Mouse (Mus musculus): Measurements from ENCODE around the gene Hoxc10. TPM values are rescaled to one million over a fixed set of nuclear protein-coding genes. Genes with fewer than 3 reads are reported as not detected.

Hoxc10 gene
- not detected in 2 replicates for polyA plus RNA-seq (2015; fragmentation: Nextera tagmentation; extraction: Ambion mirVana)

- Histone ChIP-seq H3K9ac (no peak within 1 kb of the TSS), H3K4me2 (no peak within 1 kb of the TSS; the same call in 1 of the 2 replicates), H3K4me3 (0 out of 2 replicates have a peak within 1 kb of the TSS, but pooled peaks have one; percentile 1), H3K27me3 (peaks cover 97% of the 10 kb centered on the region), H3K4me1 (peaks cover 6% of the 10 kb centered on the region; the same call in 1 of the 2 replicates), H3K9me3 (replicated peaks) (no peaks in the 10 kb centered on the region), H3K36me3 (ENCODE audit: poor library complexity, severe bottlenecking) (no peaks in the 10 kb centered on the region), H3K27ac (no peak within 1 kb of the TSS)
- 0 out of 2 replicates have a peak, but pooled peaks have one; percentile 8 for ATAC-seq
- 4% methylated on average over 27 of the region's 27 CpGs for WGBS
Observed at GRCm38 (mm10) chr15:102966776-102967311, at the start of gene Hoxc10. Gene Hoxc10, plus strand, starts transcription at chr15:102966796.

GRCm38 (mm10) chr15:102917972-102918572 lies 48.5 kb upstream of the Hoxc10 start:
- no peak for ATAC-seq
- Histone ChIP-seq H3K4me1 (no peaks in the 10 kb centered on the region), H3K9ac (no peak overlapping the region), H3K27ac (no peak overlapping the region), H3K4me2 (no peak overlapping the region), H3K9me3 (replicated peaks) (no peaks in the 10 kb centered on the region), H3K4me3 (no peak overlapping the region), H3K36me3 (ENCODE audit: poor library complexity, severe bottlenecking) (no peaks in the 10 kb centered on the region), H3K27me3 (peaks cover 99% of the 10 kb centered on the region)
- 1% methylated on average over 20 of the region's 20 CpGs for WGBS

- ATAC-seq: no peak
- Histone ChIP-seq H3K4me1 (no peaks in the 10 kb centered on the region), H3K27me3 (peaks cover 99% of the 10 kb centered on the region), H3K9me3 (replicated peaks) (no peaks in the 10 kb centered on the region), H3K27ac (no peak overlapping the region), H3K36me3 (ENCODE audit: poor library complexity, severe bottlenecking) (no peaks in the 10 kb centered on the region), H3K4me2 (no peak overlapping the region), H3K4me3 (no peak overlapping the region), H3K9ac (no peak overlapping the region)
- WGBS: 3% methylated on average over 7 of the region's 7 CpGs
Observed at GRCm38 (mm10) chr15:102918611-102919265, 47.9 kb upstream of the Hoxc10 start.

GRCm38 (mm10) chr15:102919336-102920180 lies 47.0 kb upstream of the Hoxc10 start:
- Histone ChIP-seq H3K4me3 (no peak overlapping the region), H3K9ac (no peak overlapping the region), H3K4me1 (no peaks in the 10 kb centered on the region), H3K27ac (no peak overlapping the region), H3K27me3 (peaks cover 99% of the 10 kb centered on the region), H3K36me3 (ENCODE audit: poor library complexity, severe bottlenecking) (no peaks in the 10 kb centered on the region), H3K4me2 (no peak overlapping the region), H3K9me3 (replicated peaks) (no peaks in the 10 kb centered on the region)
- WGBS: 2% methylated on average over 12 of the region's 12 CpGs
- ATAC-seq: no peak

- ATAC-seq: peak; percentile 76
Observed at GRCm38 (mm10) chr15:102920619-102921018, 46.0 kb upstream of the Hoxc10 start.

GRCm38 (mm10) chr15:102921053-102922011 lies 45.3 kb upstream of the Hoxc10 start, which contains the start of gene Hoxc13:
Gene Hoxc13, plus strand, starts transcription at chr15:102921103.
- H3K9me3 ChIP-seq (replicated peaks): no peaks in the 10 kb centered on the region
- H3K9ac ChIP-seq: no peak within 1 kb of the TSS
- no peaks in the 10 kb centered on the region for H3K4me1 ChIP-seq
- peak within 1 kb of the TSS; percentile 43 for H3K4me2 ChIP-seq
- ATAC-seq: peak; percentile 50
- under 1% methylated on average over 53 of the region's 88 CpGs for WGBS
- peaks cover 99% of the 10 kb centered on the region for H3K27me3 ChIP-seq
- H3K4me3 ChIP-seq: peak within 1 kb of the TSS; percentile 21
- no peaks in the 10 kb centered on the region for H3K36me3 ChIP-seq (ENCODE audit: poor library complexity, severe bottlenecking)
- no peak within 1 kb of the TSS for H3K27ac ChIP-seq

More at GRCm38 (mm10) chr15:102920619-102921018, 46.0 kb upstream of the Hoxc10 start:
- H3K27me3 ChIP-seq: peaks cover 99% of the 10 kb centered on the region
- H3K4me3 ChIP-seq: peak overlapping the region; percentile 21
- peak overlapping the region; percentile 43 for H3K4me2 ChIP-seq
- no peaks in the 10 kb centered on the region for H3K9me3 ChIP-seq (replicated peaks)
- H3K27ac ChIP-seq: no peak overlapping the region
- WGBS: 2% methylated on average over 17 of the region's 20 CpGs
- H3K9ac ChIP-seq: no peak overlapping the region
- no peaks in the 10 kb centered on the region for H3K4me1 ChIP-seq
- no peaks in the 10 kb centered on the region for H3K36me3 ChIP-seq (ENCODE audit: poor library complexity, severe bottlenecking)

- no peak for ATAC-seq
Observed at GRCm38 (mm10) chr15:102922012-102922362, 44.6 kb upstream of the Hoxc10 start.

GRCm38 (mm10) chr15:102922636-102923500 lies 43.7 kb upstream of the Hoxc10 start:
- H3K4me1 ChIP-seq: no peaks in the 10 kb centered on the region
- WGBS: 9% methylated on average over 6 of the region's 6 CpGs
- H3K9ac ChIP-seq: no peak overlapping the region
- H3K27me3 ChIP-seq: peaks cover 99% of the 10 kb centered on the region
- no peaks in the 10 kb centered on the region for H3K36me3 ChIP-seq (ENCODE audit: poor library complexity, severe bottlenecking)
- no peak overlapping the region for H3K4me3 ChIP-seq
- no peaks in the 10 kb centered on the region for H3K9me3 ChIP-seq (replicated peaks)
- no peak overlapping the region for H3K27ac ChIP-seq
- no peak overlapping the region for H3K4me2 ChIP-seq
- ATAC-seq: no peak

More at GRCm38 (mm10) chr15:102922012-102922362, 44.6 kb upstream of the Hoxc10 start:
- Histone ChIP-seq H3K4me2 (no peak overlapping the region), H3K9me3 (replicated peaks) (no peaks in the 10 kb centered on the region), H3K4me1 (no peaks in the 10 kb centered on the region), H3K4me3 (no peak overlapping the region), H3K9ac (no peak overlapping the region), H3K27ac (no peak overlapping the region), H3K27me3 (peaks cover 99% of the 10 kb centered on the region), H3K36me3 (ENCODE audit: poor library complexity, severe bottlenecking) (no peaks in the 10 kb centered on the region)
- 0% methylated on average over 24 of the region's 24 CpGs for WGBS

- Histone ChIP-seq H3K27me3 (peaks cover 99% of the 10 kb centered on the region), H3K4me3 (no peak overlapping the region), H3K4me1 (no peaks in the 10 kb centered on the region), H3K4me2 (no peak overlapping the region), H3K9ac (no peak overlapping the region), H3K9me3 (replicated peaks) (no peaks in the 10 kb centered on the region), H3K27ac (no peak overlapping the region), H3K36me3 (ENCODE audit: poor library complexity, severe bottlenecking) (no peaks in the 10 kb centered on the region)
- under 1% methylated on average over 40 of the region's 40 CpGs for WGBS
- ATAC-seq: no peak
Observed at GRCm38 (mm10) chr15:102927032-102927645, 39.5 kb upstream of the Hoxc10 start.

- Histone ChIP-seq H3K4me1 (no peaks in the 10 kb centered on the region), H3K27me3 (peaks cover 100% of the 10 kb centered on the region), H3K9ac (no peak overlapping the region), H3K4me3 (no peak overlapping the region), H3K27ac (no peak overlapping the region), H3K36me3 (ENCODE audit: poor library complexity, severe bottlenecking) (no peaks in the 10 kb centered on the region), H3K9me3 (replicated peaks) (no peaks in the 10 kb centered on the region; the same call in 1 of the 2 replicates), H3K4me2 (no peak overlapping the region)
- WGBS: 1% methylated on average over 23 of the region's 23 CpGs
- ATAC-seq: no peak
Observed at GRCm38 (mm10) chr15:102931706-102932358, 34.8 kb upstream of the Hoxc10 start.

Data from forebrain, embryonic 13.5 days (tissue).